Mouse (Mus musculus) CH12F3 (cell line): Measurements from ENCODE around the gene Dcp1b.
"Not testable (repeated sequence)": the region's sequence is repeated elsewhere in the genome, so short reads cannot be mapped to it uniquely, and the experiment has no call there.

Experiments used
- in situ Hi-C: fragments of 300-500 bp; cut with MboI; formaldehyde crosslinking; loops from 2 replicates; pipeline ENCODE4 v1.14.3; 2020; ENCODE audit warnings: low sequenced_read_pairs

Dcp1b gene

DNA sequence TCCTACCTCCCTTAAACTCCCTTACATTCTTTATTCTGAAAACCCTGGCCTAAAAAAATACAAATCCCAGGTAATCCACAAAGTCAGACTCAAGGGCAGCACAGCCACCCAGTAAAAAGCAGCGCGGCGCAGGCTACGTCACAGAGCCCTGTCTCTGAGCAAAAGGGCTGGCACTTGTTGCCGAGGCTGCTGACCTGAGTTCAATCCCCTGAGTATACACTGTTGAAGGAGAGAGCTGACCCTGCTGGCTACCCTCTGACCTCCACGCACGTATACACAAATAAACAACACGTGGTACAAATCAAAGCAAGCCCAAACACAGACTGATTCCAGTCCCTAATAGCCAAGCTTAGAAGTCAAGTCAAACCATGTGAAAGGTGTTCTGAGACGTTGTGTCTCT is 19.1 kb downstream of the Dcp1b start:
- in situ Hi-C loops = no loop called here

DNA sequence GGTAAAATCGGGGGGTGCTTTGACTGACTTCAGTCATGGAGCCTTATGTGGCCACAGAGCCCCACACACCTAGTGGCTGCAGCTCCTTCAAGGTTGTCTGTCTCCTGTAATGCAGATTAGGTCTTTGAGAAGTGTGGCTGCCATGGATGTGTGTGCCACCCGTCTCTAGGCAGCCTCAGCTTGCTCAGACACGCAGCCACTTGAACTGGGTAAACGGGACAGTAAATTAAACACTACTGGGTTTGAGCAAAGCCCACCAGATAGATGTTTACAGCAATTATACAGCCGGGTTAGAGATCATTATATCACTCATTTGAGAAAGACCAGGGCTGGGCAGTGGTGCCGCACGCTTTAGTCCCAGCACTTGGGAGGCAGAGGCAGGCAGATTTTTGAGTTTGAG is 19.5 kb downstream of the Dcp1b start:
- in situ Hi-C loops = no loop called here

DNA sequence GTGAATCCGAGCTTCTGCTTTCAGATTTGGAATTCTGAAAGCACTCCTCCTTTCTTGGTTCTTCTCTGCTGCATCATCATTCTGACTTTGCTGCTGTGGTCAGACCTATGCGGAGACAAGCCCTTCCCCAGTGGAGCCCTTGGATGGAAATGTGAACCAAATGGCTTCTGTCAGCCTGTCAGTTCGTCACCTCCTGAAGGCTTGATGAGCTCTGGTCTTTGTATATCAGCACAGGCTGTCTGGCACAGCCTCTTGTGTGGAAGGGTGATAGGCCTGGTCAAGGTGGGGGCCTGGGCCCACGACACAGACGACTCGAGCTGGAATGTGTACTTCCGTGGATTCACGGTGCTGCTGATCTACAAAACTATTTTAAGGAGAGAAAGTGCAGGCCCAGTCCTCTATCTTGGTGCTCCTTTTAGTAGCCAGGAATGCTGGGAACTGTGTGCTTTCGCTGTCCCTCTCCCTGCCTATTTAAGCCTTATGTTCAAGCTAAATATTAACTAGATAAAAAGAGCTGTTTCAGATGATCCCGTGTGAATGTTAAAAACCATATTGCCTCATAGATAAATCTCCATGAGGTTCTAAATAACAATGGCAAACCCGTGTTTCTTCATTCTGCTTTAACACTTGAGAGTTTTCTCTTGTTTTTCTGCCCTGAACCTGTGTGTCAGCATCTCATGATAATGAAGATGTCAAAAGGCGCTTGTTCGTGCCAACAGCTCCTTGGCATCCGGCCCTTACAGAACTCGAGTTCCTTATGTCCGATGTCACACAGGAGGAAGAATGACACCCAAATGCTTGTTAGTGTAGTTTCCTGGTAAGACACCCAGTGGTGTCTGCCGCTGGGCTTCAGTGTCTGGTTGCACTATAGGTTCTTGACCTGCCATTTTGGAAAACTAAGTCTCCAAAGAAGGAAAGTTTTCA is 21.6 kb downstream of the Dcp1b start, which contains the start of gene Cacna1c:
Cacna1c (minus strand) TSS at position 37 of the 924 bp plus-strand sequence.
- in situ Hi-C loops = no loop called here

DNA sequence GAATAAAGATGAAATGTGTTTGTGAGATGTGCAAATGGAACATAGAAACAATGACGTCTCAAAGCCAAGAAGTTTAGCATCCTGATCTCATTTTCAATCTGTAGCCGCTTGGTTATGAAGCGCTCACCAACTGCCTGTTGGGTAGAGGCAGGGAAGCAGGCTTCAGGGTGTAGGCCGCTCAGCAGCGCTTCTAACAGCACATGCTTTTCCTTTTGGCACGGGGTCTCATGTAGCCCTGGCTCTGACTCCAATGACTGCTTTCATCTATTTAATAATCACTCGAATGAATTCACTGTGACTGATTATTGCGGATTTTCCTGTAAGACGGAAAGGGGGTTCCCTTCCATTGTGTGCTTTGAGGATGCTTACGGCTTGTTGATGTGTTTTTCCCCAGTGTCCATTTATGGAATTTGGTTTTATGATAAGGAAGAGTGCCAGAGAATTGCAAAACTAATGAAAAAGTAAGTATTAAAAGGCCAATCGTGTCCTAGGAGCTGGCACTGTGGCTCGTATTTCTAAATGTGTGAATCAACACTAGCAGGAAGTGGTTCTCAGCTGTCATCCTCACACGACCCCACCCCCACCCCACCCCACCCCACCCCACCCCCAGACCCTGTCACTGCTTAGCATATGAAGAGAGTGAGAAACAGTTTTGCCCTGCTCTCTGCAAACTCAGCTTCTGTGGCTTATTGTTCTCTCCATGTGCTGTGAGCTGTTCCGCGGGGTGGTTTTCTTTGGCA is 23.7 kb downstream of the Dcp1b start:
- in situ Hi-C loops = no loop called here

GRCm38 (mm10) chr6:119199274-119199879 is 24.3 kb downstream of the Dcp1b start:
- in situ Hi-C loops = no loop called here

GRCm38 (mm10) chr6:119200362-119200761 is 25.3 kb downstream of the Dcp1b start:
- in situ Hi-C loops = no loop called here

DNA sequence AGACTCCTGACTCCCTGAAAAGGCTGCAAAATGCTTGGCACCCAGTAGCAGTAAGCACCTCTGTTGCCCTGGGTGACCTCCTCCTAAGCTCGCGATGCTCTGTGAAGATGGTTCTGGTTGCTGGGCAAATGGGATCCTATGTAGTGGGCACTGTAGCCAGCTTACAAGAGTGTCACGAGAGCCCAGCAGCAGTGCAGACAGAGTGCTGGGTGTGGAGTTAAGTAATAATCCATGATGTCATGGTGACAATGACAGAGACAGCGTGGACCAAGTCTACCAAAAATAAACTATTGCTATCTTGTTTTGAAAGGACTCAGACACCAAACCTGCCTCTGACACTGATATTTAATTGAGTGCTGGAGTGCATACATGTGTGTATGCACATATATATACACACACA is 26.5 kb downstream of the Dcp1b start:
- in situ Hi-C loops = no loop called here

DNA sequence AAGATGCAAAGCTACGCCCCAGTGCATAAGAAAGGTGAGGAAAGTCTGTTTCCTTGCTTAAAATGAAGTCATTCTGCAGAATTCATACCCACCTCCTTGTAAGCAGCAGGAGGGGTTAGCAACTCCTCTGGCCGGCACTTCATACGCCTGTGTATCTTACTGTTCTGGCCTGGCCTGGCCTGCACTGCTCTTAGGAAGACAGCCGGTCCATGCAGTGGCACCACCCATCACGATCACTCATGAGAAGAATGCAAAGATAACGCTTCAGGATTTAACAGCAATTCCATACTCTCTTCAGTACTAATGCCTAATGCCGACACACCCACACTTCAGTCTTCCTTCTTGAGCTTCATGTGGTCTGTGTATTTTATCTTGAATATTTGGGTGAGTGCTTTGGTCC is 29.2 kb downstream of the Dcp1b start:
- in situ Hi-C loops = no loop called here

DNA sequence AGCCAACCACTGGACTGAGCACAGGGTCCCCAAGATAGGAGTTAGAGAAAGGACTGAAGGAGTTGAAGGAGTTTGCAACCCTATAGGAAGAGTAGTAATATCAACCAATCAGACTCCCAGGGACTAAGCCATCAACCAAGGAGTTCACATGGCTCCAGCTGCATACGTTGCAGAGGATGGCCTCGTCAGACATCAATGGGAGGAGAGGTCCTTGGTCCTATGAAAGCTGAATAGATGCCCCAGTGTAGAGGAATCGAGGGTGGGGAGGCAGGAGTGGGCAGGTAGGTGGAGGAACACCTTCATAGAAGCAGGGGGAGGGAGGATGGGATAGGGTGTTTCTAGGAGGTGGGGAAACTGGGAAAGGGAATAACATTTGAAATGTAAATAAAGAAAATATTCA is 29.9 kb downstream of the Dcp1b start:
- in situ Hi-C loops = no loop called here

DNA sequence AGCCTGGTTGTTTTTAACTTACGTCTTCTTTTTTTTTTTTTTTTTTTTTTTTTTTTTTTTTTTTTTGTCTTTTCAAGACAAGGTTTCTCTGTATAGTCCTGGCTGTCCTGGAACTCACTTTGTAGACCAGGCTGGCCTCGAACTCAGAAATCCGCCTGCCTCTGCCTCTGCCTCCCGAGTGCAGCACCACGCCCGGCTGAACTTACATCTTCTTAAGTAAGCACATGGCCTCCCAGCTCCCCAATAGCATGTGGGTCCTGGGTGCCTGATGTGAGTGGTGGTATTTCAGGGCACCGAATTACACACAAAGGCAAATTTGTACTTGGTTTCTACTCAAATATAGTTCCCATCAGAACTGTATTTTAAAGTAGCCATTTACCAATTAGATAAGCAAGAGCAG is 31.0 kb downstream of the Dcp1b start:
- in situ Hi-C loops = not testable (repeated sequence)

- in situ Hi-C loops = no loop called here
Measured at GRCm38 (mm10) chr6:119213375-119213774, 38.3 kb downstream of the Dcp1b start.

GRCm38 (mm10) chr6:119214190-119214589 is 39.1 kb downstream of the Dcp1b start:
- in situ Hi-C loops = no loop called here

GRCm38 (mm10) chr6:119215040-119215613 is 40.1 kb downstream of the Dcp1b start:
- in situ Hi-C loops = no loop called here

- in situ Hi-C loops = no loop called here
Measured at GRCm38 (mm10) chr6:119217661-119218060, 42.6 kb downstream of the Dcp1b start.

DNA sequence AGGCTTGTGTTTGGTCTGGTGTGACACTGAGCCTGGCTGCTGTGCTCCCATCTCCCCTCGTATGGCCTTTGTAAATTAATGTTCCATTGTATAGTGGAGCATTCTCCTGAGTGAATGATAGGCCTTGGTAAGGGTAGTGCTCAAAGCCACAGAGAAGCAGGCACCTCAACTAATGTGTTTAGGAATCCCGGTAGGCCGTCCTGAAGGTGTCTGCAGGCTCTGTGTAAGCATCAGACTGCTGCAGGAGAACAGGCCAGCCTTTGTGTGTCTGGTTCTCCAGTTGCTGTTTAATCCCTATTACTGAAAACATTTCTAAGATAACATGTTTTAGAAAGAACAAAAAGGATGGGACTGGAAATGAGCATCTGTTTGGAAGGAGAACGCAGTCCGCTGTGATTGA is 43.5 kb downstream of the Dcp1b start:
- in situ Hi-C loops = no loop called here

DNA sequence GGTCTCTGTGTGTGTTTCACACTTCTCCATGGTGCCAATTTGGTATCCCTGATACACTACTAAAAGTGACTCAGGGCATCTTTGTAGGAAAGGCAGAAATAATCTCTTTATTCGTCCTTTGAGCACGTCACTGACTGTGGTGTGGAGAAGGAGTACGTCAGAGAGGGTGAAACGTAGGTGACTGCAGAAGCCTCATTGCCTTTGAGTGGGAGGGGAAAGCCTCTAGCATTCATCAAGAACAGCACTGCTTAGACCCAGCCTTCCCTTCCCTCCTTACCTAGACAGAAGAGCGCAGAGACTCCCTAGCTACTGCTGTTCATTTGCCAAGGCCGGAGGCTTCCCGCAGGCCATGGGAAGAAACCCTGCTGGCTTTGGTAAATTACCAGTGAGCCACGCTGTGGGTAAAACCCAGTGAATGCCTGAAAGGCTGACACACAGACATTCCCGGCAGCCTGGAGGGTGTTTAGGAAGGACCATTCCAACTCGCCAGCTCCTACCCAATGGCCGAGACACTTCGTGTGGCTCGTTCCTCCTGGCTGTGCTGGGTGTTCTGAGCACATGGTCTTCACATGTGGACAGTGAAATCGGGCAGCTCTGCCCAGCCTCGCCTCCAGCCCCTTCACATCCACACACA is 44.3 kb downstream of the Dcp1b start:
- in situ Hi-C loops = no loop called here

DNA sequence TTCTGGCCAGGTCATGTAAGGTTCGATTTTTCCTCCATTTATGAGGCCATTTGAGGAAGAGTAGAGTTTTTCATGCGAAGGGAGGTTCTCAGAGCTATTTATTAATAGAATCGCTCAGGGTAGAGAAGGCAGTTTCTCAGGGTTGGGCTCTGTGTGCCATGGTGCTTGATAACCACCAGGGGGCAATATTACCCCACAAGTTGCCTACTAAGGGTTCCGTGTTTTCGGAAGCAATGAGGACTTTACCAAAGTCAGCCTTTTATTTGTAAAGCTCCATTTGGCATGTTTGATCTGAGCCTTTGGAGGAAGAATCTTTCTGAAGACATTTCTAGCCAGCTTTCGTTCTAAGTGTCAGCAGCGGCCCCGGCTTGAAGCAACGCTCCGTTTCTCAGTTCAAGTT is 45.2 kb downstream of the Dcp1b start:
- in situ Hi-C loops = loop anchor here (5.0 to 10.0 kb wide), 2 partner anchors 132 to 225 kb away; no protein-coding TSS in a partner anchor

GRCm38 (mm10) chr6:119224451-119225195 is 49.6 kb downstream of the Dcp1b start:
- in situ Hi-C loops = loop anchor here (5.0 to 10.0 kb wide), 2 partner anchors 128 to 220 kb away; no protein-coding TSS in a partner anchor

- in situ Hi-C loops = loop anchor here (10.0 kb wide), 1 partner anchor 220 kb away; no protein-coding TSS in a partner anchor
Measured at GRCm38 (mm10) chr6:119225226-119225625, 50.2 kb downstream of the Dcp1b start.

DNA sequence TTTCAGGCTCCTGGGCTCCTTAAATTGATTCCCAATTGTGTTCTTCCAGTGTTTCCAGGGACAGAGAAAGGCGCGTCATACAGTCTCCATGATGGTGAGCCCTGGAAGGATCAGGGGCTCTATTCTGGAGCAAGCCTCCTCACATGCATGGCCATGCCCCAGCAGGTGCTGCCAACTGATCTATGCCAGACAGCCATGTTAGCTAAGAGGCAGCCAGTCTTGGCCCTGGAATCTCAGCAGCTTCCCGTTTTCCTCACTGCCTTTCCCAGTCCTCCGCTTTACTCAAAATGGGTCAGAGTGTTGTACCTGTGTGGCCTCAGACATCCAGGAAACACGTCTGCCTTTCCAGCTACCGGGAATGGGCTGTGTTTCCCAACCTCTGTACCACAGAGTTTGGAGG is 50.7 kb downstream of the Dcp1b start:
- in situ Hi-C loops = loop anchor here (10.0 kb wide), 1 partner anchor 219 kb away; no protein-coding TSS in a partner anchor
